Mouse (Mus musculus) megakaryocyte, embryonic 14.5 days (primary cell): ENCODE results near the gene Spaca4. TPM values are rescaled to one million over a fixed set of nuclear protein-coding genes. Genes with fewer than 3 reads are reported as not detected.
A peak's percentile ranks its signal among the peaks of the same experiment; 100 is the strongest.

Source experiments
- H3K27me3 ChIP-seq: replicated peaks from 2 replicates; pipeline ENCODE3; 2012; ENCODE audit warnings: inconsistent platforms
- H3K36me3 ChIP-seq: replicated peaks from 2 replicates; pipeline ENCODE3; 2012; ENCODE audit warnings: low read length, inconsistent platforms, mixed read lengths
- H3K4me1 ChIP-seq: 2 replicates; pipeline ENCODE4 v1.6.1; 2012; ENCODE audit warnings: inconsistent platforms
- H3K4me3 ChIP-seq: replicated peaks from 2 replicates; pipeline ENCODE3; 2012; ENCODE audit warnings: moderate library complexity, mild to moderate bottlenecking, inconsistent platforms
- H3K9me3 ChIP-seq: 2 replicates; pipeline ENCODE4 v1.6.1; 2012; ENCODE audit warnings: inconsistent platforms
- FLI1 ChIP-seq: IDR thresholded peaks from 2 replicates; pipeline ENCODE4 v1.6.1; 2012; ENCODE audit warnings: low read length, inconsistent platforms, mixed read lengths
- GATA1 ChIP-seq: IDR thresholded peaks from 3 replicates; pipeline ENCODE4 v1.6.1; 2012; ENCODE audit warnings: mixed read lengths, low read length, inconsistent platforms, borderline replicate concordance
- polyA plus RNA-seq: library from polyadenylated mRNA; stranded (reverse); fragments of >175 nt; gene quantifications from 2 replicates; pipeline ENCODE4 v1.2.3, GENCODE M21; 2012; ENCODE audit warnings: low replicate concordance; ENCODE audit not compliant: insufficient read depth

Gene Spaca4
- polyA plus RNA-seq, 1 experiment, result not detected

- peaks cover 74% of the 10 kb centered on the region for H3K4me1 ChIP-seq
- TF ChIP-seq FLI1 (no peak), GATA1 (no peak; the same call in 2 of the 3 replicates)
- H3K27me3 ChIP-seq, result no peaks in the 10 kb centered on the region
- H3K9me3 ChIP-seq, result no peaks in the 10 kb centered on the region
- H3K36me3 ChIP-seq, result peaks cover 63% of the 10 kb centered on the region
- H3K4me3 ChIP-seq, result peak within 1 kb of the TSS; percentile 99
Measured at GRCm38 (mm10) chr7:45715090-45715708, 10.4 kb downstream of the Spaca4 start, which contains the start of gene Rpl18. Gene Rpl18, plus strand, starts transcription at chr7:45715457.

GRCm38 (mm10) chr7:45714630-45715089, 11.0 kb downstream of the Spaca4 start:
- H3K36me3 ChIP-seq, result peaks cover 63% of the 10 kb centered on the region
- no peaks in the 10 kb centered on the region for H3K27me3 ChIP-seq
- no peaks in the 10 kb centered on the region for H3K9me3 ChIP-seq
- TF ChIP-seq GATA1 (no peak), FLI1 (no peak)
- H3K4me3 ChIP-seq, result peak overlapping the region; percentile 99
- peaks cover 74% of the 10 kb centered on the region for H3K4me1 ChIP-seq

GRCm38 (mm10) chr7:45713881-45714520, 11.6 kb downstream of the Spaca4 start:
- Histone ChIP-seq H3K27me3 (no peaks in the 10 kb centered on the region), H3K36me3 (peaks cover 63% of the 10 kb centered on the region), H3K9me3 (no peaks in the 10 kb centered on the region), H3K4me3 (peak overlapping the region; percentile 99), H3K4me1 (peaks cover 74% of the 10 kb centered on the region)
- TF ChIP-seq FLI1, result no peak
- no peak for TF ChIP-seq GATA1

GRCm38 (mm10) chr7:45713396-45713795, 12.2 kb downstream of the Spaca4 start:
- Histone ChIP-seq H3K4me3 (peak overlapping the region; percentile 99), H3K9me3 (no peaks in the 10 kb centered on the region), H3K36me3 (peaks cover 65% of the 10 kb centered on the region), H3K27me3 (no peaks in the 10 kb centered on the region), H3K4me1 (peaks cover 77% of the 10 kb centered on the region)
- TF ChIP-seq GATA1, result no peak
- TF ChIP-seq FLI1, result no peak

DNA sequence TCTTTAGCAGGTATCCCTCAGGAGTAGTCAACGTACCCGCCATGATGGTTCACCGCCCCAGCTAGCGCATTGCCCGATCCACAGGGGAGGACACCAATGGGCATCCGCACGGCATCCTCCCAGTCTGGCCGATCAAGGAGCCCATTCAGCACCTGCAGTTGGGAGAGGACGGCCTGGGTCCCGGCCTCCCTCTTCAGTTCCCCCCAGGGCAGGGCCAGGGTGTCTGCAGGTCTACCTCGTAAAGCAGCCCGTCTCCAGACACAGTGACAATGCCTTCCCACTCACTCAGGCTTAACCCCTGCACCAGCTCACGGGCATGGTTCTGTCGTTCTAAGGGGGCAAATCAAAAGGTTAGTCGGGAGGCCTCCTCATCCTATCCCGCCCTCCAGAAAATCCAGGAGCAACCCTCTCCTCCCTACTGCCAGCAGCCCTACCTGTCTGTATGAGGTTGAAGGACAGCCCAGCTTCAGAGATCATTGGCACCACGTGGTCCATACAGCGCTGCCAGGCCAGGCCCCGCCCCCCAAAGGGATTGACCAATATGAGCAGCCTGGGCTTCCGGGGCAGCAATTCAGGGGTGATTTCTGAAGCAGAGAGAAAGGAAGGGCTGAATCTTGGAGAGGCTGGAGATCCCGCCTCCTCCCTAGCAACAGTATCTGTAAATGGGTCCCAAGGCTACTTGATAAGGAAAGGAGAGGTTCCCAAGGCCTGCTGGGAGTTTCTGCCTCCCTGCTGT, 13.4 kb downstream of the Spaca4 start:
- peak overlapping the region; percentile 99 for H3K4me3 ChIP-seq
- no peaks in the 10 kb centered on the region for H3K9me3 ChIP-seq
- H3K36me3 ChIP-seq, result peaks cover 68% of the 10 kb centered on the region
- H3K27me3 ChIP-seq, result no peaks in the 10 kb centered on the region
- TF ChIP-seq GATA1 (no peak), FLI1 (no peak)
- peaks cover 90% of the 10 kb centered on the region for H3K4me1 ChIP-seq

- peaks cover 90% of the 10 kb centered on the region for H3K4me1 ChIP-seq
- H3K36me3 ChIP-seq, result peaks cover 67% of the 10 kb centered on the region
- H3K27me3 ChIP-seq, result no peaks in the 10 kb centered on the region
- no peaks in the 10 kb centered on the region for H3K9me3 ChIP-seq
- no peak for TF ChIP-seq GATA1
- TF ChIP-seq FLI1, result no peak
- peak overlapping the region; percentile 69 for H3K4me3 ChIP-seq
Measured at GRCm38 (mm10) chr7:45711316-45712021, 14.1 kb downstream of the Spaca4 start.

GRCm38 (mm10) chr7:45710477-45711191, 15.0 kb downstream of the Spaca4 start:
- H3K4me3 ChIP-seq, result peak overlapping the region; percentile 74
- no peaks in the 10 kb centered on the region for H3K9me3 ChIP-seq
- TF ChIP-seq GATA1 (no peak), FLI1 (no peak)
- H3K36me3 ChIP-seq, result peaks cover 65% of the 10 kb centered on the region
- H3K27me3 ChIP-seq, result no peaks in the 10 kb centered on the region
- peaks cover 87% of the 10 kb centered on the region for H3K4me1 ChIP-seq

- Histone ChIP-seq H3K36me3 (peaks cover 61% of the 10 kb centered on the region), H3K9me3 (no peaks in the 10 kb centered on the region), H3K27me3 (no peaks in the 10 kb centered on the region), H3K4me3 (peak overlapping the region; percentile 74), H3K4me1 (peaks cover 91% of the 10 kb centered on the region)
- TF ChIP-seq FLI1 (no peak), GATA1 (no peak)
Measured at GRCm38 (mm10) chr7:45709677-45710355, 15.8 kb downstream of the Spaca4 start.

- Histone ChIP-seq H3K4me3 (peak overlapping the region; percentile 94), H3K9me3 (no peaks in the 10 kb centered on the region), H3K27me3 (no peaks in the 10 kb centered on the region), H3K36me3 (peaks cover 59% of the 10 kb centered on the region), H3K4me1 (peaks cover 92% of the 10 kb centered on the region)
- no peak for TF ChIP-seq FLI1
- TF ChIP-seq GATA1, result no peak
Measured at GRCm38 (mm10) chr7:45709036-45709435, 16.6 kb downstream of the Spaca4 start.
